Mouse (Mus musculus): ENCODE measurements around the gene Psmb4. TPM values are rescaled to one million over a fixed set of nuclear protein-coding genes. Genes with fewer than 3 reads are reported as not detected.

The Psmb4 gene
- polyA plus RNA-seq, 1 experiment, result 475 TPM

GRCm38 (mm10) chr3:94888595-94888994, 1.8 kb upstream of the Psmb4 start:
- Histone ChIP-seq H3K79me2 (ENCODE audit: control insufficient read depth, insufficient read depth) (peaks cover 16% of the 10 kb centered on the region), H3K27me3 (ENCODE audit: control insufficient read depth, insufficient read depth, insufficient read length) (no peaks in the 10 kb centered on the region), H3ac (ENCODE audit: control insufficient read depth, insufficient read length) (no peak overlapping the region), H3K36me3 (ENCODE audit: control insufficient read depth, insufficient read depth) (peaks cover 3% of the 10 kb centered on the region), H3K4me2 (ENCODE audit: low read depth) (no peak overlapping the region), H3K4me3 (no peak overlapping the region)
- peak in 1 of 3 experiments; percentile 52 for TF ChIP-seq MYOG (IDR thresholded peaks at IDR 0.05; ENCODE audit: control insufficient read depth in 1 of 3, insufficient read depth in 1 of 3, insufficient read length in 2 of 3, low read depth in 2 of 3)
- no peak for TF ChIP-seq USF1 (IDR thresholded peaks at IDR 0.05; ENCODE audit: low read depth)

- peaks cover 16% of the 10 kb centered on the region for H3K79me2 ChIP-seq (ENCODE audit: control insufficient read depth, insufficient read depth)
- no peak overlapping the region for H3K4me2 ChIP-seq (ENCODE audit: low read depth)
- H3ac ChIP-seq (ENCODE audit: control insufficient read depth, insufficient read length), result no peak overlapping the region
- peaks cover 51% of the 10 kb centered on the region for H3K36me3 ChIP-seq (ENCODE audit: control insufficient read depth, insufficient read depth)
- no peak overlapping the region for H3K4me3 ChIP-seq
- TF ChIP-seq SRF (IDR thresholded peaks at IDR 0.05; ENCODE audit: control insufficient read depth, insufficient read length, low read depth) (no peak), TCF12 (IDR thresholded peaks at IDR 0.05; ENCODE audit: insufficient read depth, poor library complexity, severe bottlenecking) (no peak), REST (IDR thresholded peaks at IDR 0.05; ENCODE audit: insufficient read depth, insufficient read length) (no peak), MAX (IDR thresholded peaks at IDR 0.05; ENCODE audit: low read depth) (no peak), CEBPB (IDR thresholded peaks at IDR 0.05; ENCODE audit: insufficient read depth, poor library complexity, severe bottlenecking) (no peak), POLR2AphosphoS2 (IDR thresholded peaks at IDR 0.05; ENCODE audit: insufficient read length, low read depth) (no peak), MYOD1 (IDR thresholded peaks at IDR 0.05; ENCODE audit: control insufficient read depth in 1 of 3, insufficient read length in 2 of 3, low read depth in 2 of 3) (no peak), E2F4 (IDR thresholded peaks at IDR 0.05; ENCODE audit: insufficient read depth) (no peak), MYOG (IDR thresholded peaks at IDR 0.05; ENCODE audit: control insufficient read depth in 1 of 3, insufficient read depth in 1 of 3, insufficient read length in 2 of 3, low read depth in 2 of 3) (no peak), USF1 (IDR thresholded peaks at IDR 0.05; ENCODE audit: low read depth) (no peak), POLR2A (IDR thresholded peaks at IDR 0.05; ENCODE audit: insufficient read length, low read depth) (no peak)
- no peaks in the 10 kb centered on the region for H3K27me3 ChIP-seq (ENCODE audit: control insufficient read depth, insufficient read depth, insufficient read length)
These were observed 4.2 kb downstream of the Psmb4 start for GRCm38 (mm10) chr3:94882579-94882978.

GRCm38 (mm10) chr3:94881840-94882239, 4.9 kb downstream of the Psmb4 start:
- Histone ChIP-seq H3K79me2 (ENCODE audit: control insufficient read depth, insufficient read depth) (peaks cover 16% of the 10 kb centered on the region), H3K36me3 (ENCODE audit: control insufficient read depth, insufficient read depth) (peaks cover 58% of the 10 kb centered on the region), H3K4me2 (ENCODE audit: low read depth) (no peak overlapping the region), H3K27me3 (ENCODE audit: control insufficient read depth, insufficient read depth, insufficient read length) (no peaks in the 10 kb centered on the region), H3ac (ENCODE audit: control insufficient read depth, insufficient read length) (no peak overlapping the region), H3K4me3 (no peak overlapping the region)
- TF ChIP-seq POLR2AphosphoS2 (IDR thresholded peaks at IDR 0.05; ENCODE audit: insufficient read length, low read depth) (peak; percentile 63), CEBPB (IDR thresholded peaks at IDR 0.05; ENCODE audit: insufficient read depth, poor library complexity, severe bottlenecking) (no peak)

GRCm38 (mm10) chr3:94878618-94879017, 8.1 kb downstream of the Psmb4 start:
- Histone ChIP-seq H3ac (ENCODE audit: control insufficient read depth, insufficient read length) (no peak overlapping the region), H3K27me3 (ENCODE audit: control insufficient read depth, insufficient read depth, insufficient read length) (no peaks in the 10 kb centered on the region), H3K79me2 (ENCODE audit: control insufficient read depth, insufficient read depth) (no peaks in the 10 kb centered on the region), H3K4me2 (ENCODE audit: low read depth) (no peak overlapping the region), H3K4me3 (no peak overlapping the region), H3K36me3 (ENCODE audit: control insufficient read depth, insufficient read depth) (peaks cover 82% of the 10 kb centered on the region)
- TF ChIP-seq CEBPB (IDR thresholded peaks at IDR 0.05; ENCODE audit: insufficient read depth, poor library complexity, severe bottlenecking) (no peak), POLR2AphosphoS2 (IDR thresholded peaks at IDR 0.05; ENCODE audit: insufficient read length, low read depth) (no peak), SRF (IDR thresholded peaks at IDR 0.05; ENCODE audit: control insufficient read depth, insufficient read length, low read depth) (no peak), MYOD1 (IDR thresholded peaks at IDR 0.05; ENCODE audit: control insufficient read depth in 1 of 3, insufficient read length in 2 of 3, low read depth in 2 of 3) (no peak), REST (IDR thresholded peaks at IDR 0.05; ENCODE audit: insufficient read depth, insufficient read length) (no peak)

- Histone ChIP-seq H3K27me3 (ENCODE audit: control insufficient read depth, insufficient read depth, insufficient read length) (no peaks in the 10 kb centered on the region), H3K4me2 (ENCODE audit: low read depth) (no peak overlapping the region), H3K36me3 (ENCODE audit: control insufficient read depth, insufficient read depth) (peaks cover 57% of the 10 kb centered on the region), H3K79me2 (ENCODE audit: control insufficient read depth, insufficient read depth) (no peaks in the 10 kb centered on the region), H3ac (ENCODE audit: control insufficient read depth, insufficient read length) (no peak overlapping the region), H3K4me3 (no peak overlapping the region)
- no peak for TF ChIP-seq USF1 (IDR thresholded peaks at IDR 0.05; ENCODE audit: low read depth)
- no peak for TF ChIP-seq MYOD1 (IDR thresholded peaks at IDR 0.05; ENCODE audit: control insufficient read depth in 1 of 3, insufficient read length in 2 of 3, low read depth in 2 of 3)
- TF ChIP-seq POLR2AphosphoS2 (IDR thresholded peaks at IDR 0.05; ENCODE audit: insufficient read length, low read depth), result no peak
- TF ChIP-seq MAX (IDR thresholded peaks at IDR 0.05; ENCODE audit: low read depth), result no peak
- TF ChIP-seq TCF3 (IDR thresholded peaks at IDR 0.05; ENCODE audit: insufficient read length, low read depth), result no peak
- no peak for TF ChIP-seq REST (IDR thresholded peaks at IDR 0.05; ENCODE audit: insufficient read depth, insufficient read length)
- no peak for TF ChIP-seq TCF12 (IDR thresholded peaks at IDR 0.05; ENCODE audit: insufficient read depth, poor library complexity, severe bottlenecking)
- no peak for TF ChIP-seq SRF (IDR thresholded peaks at IDR 0.05; ENCODE audit: control insufficient read depth, insufficient read length, low read depth)
- TF ChIP-seq MYOG (IDR thresholded peaks at IDR 0.05; ENCODE audit: control insufficient read depth in 1 of 3, insufficient read depth in 1 of 3, insufficient read length in 2 of 3, low read depth in 2 of 3), result no peak
- no peak for TF ChIP-seq POLR2A (IDR thresholded peaks at IDR 0.05; ENCODE audit: insufficient read length, low read depth)
- TF ChIP-seq CEBPB (IDR thresholded peaks at IDR 0.05; ENCODE audit: insufficient read depth, poor library complexity, severe bottlenecking), result no peak
- no peak for TF ChIP-seq E2F4 (IDR thresholded peaks at IDR 0.05; ENCODE audit: insufficient read depth)
These were observed 17.8 kb downstream of the Psmb4 start for GRCm38 (mm10) chr3:94869011-94869410.

Measured in myocyte (in vitro differentiated cells).